Mouse (Mus musculus) ZHBTc4 (cell line): ENCODE results near the gene Cfap73.

Experiments used
- DNase-seq: peaks from one replicate; pipeline ENCODE4 v3.0.0-alpha.2; 2011; ENCODE audit warnings: low read depth, low spot score

Gene Cfap73

GRCm38 (mm10) chr5:120647814-120648491 lies 13.9 kb upstream of the Cfap73 start:
- DNase-seq: no peak

- no peak for DNase-seq
Measured at GRCm38 (mm10) chr5:120647361-120647760, 13.3 kb upstream of the Cfap73 start.

GRCm38 (mm10) chr5:120645851-120646250 lies 11.8 kb upstream of the Cfap73 start:
- DNase-seq: no peak

GRCm38 (mm10) chr5:120644227-120644626 lies 10.2 kb upstream of the Cfap73 start:
- no peak for DNase-seq

- DNase-seq: no peak
Measured at GRCm38 (mm10) chr5:120643365-120644085, 9.5 kb upstream of the Cfap73 start.

- DNase-seq: no peak
Measured at GRCm38 (mm10) chr5:120640094-120640493, 6.1 kb upstream of the Cfap73 start.

GRCm38 (mm10) chr5:120635633-120636032 lies 1.6 kb upstream of the Cfap73 start:
- DNase-seq: peak; percentile 72

- DNase-seq: no peak
Measured at GRCm38 (mm10) chr5:120634860-120635259, 825 bp upstream of the Cfap73 start.

- peak; percentile 50 for DNase-seq
Measured at GRCm38 (mm10) chr5:120631892-120632291, 2.1 kb downstream of the Cfap73 start.

- DNase-seq: peak; percentile 50
Measured at GRCm38 (mm10) chr5:120631128-120631527, 2.9 kb downstream of the Cfap73 start.

- DNase-seq: peak; percentile 56
Measured at GRCm38 (mm10) chr5:120628624-120629023, 5.4 kb downstream of the Cfap73 start.

- DNase-seq: no peak
Measured at GRCm38 (mm10) chr5:120627515-120628300, 6.3 kb downstream of the Cfap73 start.

GRCm38 (mm10) chr5:120626399-120626798 lies 7.6 kb downstream of the Cfap73 start:
- DNase-seq: peak; percentile 98

GRCm38 (mm10) chr5:120624427-120624826 lies 9.6 kb downstream of the Cfap73 start:
- DNase-seq: no peak

GRCm38 (mm10) chr5:120622198-120622851 lies 11.7 kb downstream of the Cfap73 start:
- DNase-seq: peak; percentile 79

- DNase-seq: no peak
Measured at GRCm38 (mm10) chr5:120621846-120622197, 12.2 kb downstream of the Cfap73 start.

- no peak for DNase-seq
Measured at GRCm38 (mm10) chr5:120621078-120621765, 12.8 kb downstream of the Cfap73 start.

GRCm38 (mm10) chr5:120620375-120621077 lies 13.5 kb downstream of the Cfap73 start:
- peak; percentile 93 for DNase-seq

- peak; percentile 88 for DNase-seq
Measured at GRCm38 (mm10) chr5:120619201-120619600, 14.8 kb downstream of the Cfap73 start.

- DNase-seq: peak; percentile 91
Measured at GRCm38 (mm10) chr5:120618778-120619177, 15.3 kb downstream of the Cfap73 start.

GRCm38 (mm10) chr5:120615903-120616302 lies 18.1 kb downstream of the Cfap73 start:
- peak; percentile 91 for DNase-seq
